Mouse (Mus musculus): ENCODE measurements around the gene Efcab12. TPM values are rescaled to one million over a fixed set of nuclear protein-coding genes. Genes with fewer than 3 reads are reported as not detected.

Gene Efcab12
- polyA plus RNA-seq, 1 experiment: not detected

GRCm38 (mm10) chr6:115761995-115762756 is 76.0 kb downstream of the Efcab12 start, which contains the start of gene Tmem40:
TSS of gene Tmem40 (minus strand) at chr6:115762410.
- Histone ChIP-seq H3K36me3 (ENCODE audit: control insufficient read depth) (no peaks in the 10 kb centered on the region), H3K27me3 (ENCODE audit: control insufficient read depth) (no peaks in the 10 kb centered on the region), H3K4me1 (ENCODE audit: control insufficient read depth) (peaks cover 60% of the 10 kb centered on the region), H3K4me3 (replicated peaks) (peak within 1 kb of the TSS; percentile 15), H3K9me3 (ENCODE audit: control insufficient read depth, low read length) (no peaks in the 10 kb centered on the region)
- no peak for TF ChIP-seq TAL1 (IDR thresholded peaks at IDR 0.05; ENCODE audit: low read length)
- no peak for TF ChIP-seq GATA1 (IDR thresholded peaks at IDR 0.05; ENCODE audit: low read length)

GRCm38 (mm10) chr6:115760982-115761381 is 77.2 kb downstream of the Efcab12 start:
- no peak overlapping the region for H3K4me3 ChIP-seq (replicated peaks)
- no peaks in the 10 kb centered on the region for H3K9me3 ChIP-seq (ENCODE audit: control insufficient read depth, low read length)
- peaks cover 71% of the 10 kb centered on the region for H3K4me1 ChIP-seq (ENCODE audit: control insufficient read depth)
- H3K27me3 ChIP-seq (ENCODE audit: control insufficient read depth): no peaks in the 10 kb centered on the region
- TF ChIP-seq GATA1 (IDR thresholded peaks at IDR 0.05; ENCODE audit: low read length) (no peak), TAL1 (IDR thresholded peaks at IDR 0.05; ENCODE audit: low read length) (no peak)
- peaks cover 3% of the 10 kb centered on the region for H3K36me3 ChIP-seq (ENCODE audit: control insufficient read depth)

Other genes with a start within 250 kb of the Efcab12 start
- not detected in 2 replicates for gene Mkrn2os, start 245.8 kb downstream of the Efcab12 start, polyA plus RNA-seq (2012)
- gene Mkrn2, start 236.5 kb downstream of the Efcab12 start, polyA plus RNA-seq (2012): 0.45 and 1.1 TPM in 2 replicates
- gene Raf1, start 161.8 kb downstream of the Efcab12 start, polyA plus RNA-seq (2012): 1.6 and 2.6 TPM in 2 replicates
- 3.7 and 5.2 TPM in 2 replicates for gene Tmem40, start 76.0 kb downstream of the Efcab12 start, polyA plus RNA-seq (2012)
- 0.03 TPM in 2 replicates for gene Cand2, start 63.9 kb downstream of the Efcab12 start, polyA plus RNA-seq (2012)
- 89.1 and 98.3 TPM in 2 replicates for gene Rpl32, start 29.7 kb downstream of the Efcab12 start, polyA plus RNA-seq (2012)
- 0.02 and 0.06 TPM in 2 replicates for gene Mbd4, start 15.0 kb upstream of the Efcab12 start, polyA plus RNA-seq (2012)
- gene Ift122, start 15.1 kb upstream of the Efcab12 start, polyA plus RNA-seq (2012): 0.02 TPM in 2 replicates
- gene Rho, start 93.3 kb upstream of the Efcab12 start, polyA plus RNA-seq (2012): 0.01 TPM in 1 of 2 replicates, not detected in the other
- 0.09 TPM in 1 of 2 replicates, not detected in the other for gene H1foo, start 106.5 kb upstream of the Efcab12 start, polyA plus RNA-seq (2012)
- 0.11 and 0.18 TPM in 2 replicates for gene Plxnd1, start 156.6 kb upstream of the Efcab12 start, polyA plus RNA-seq (2012)